Mouse (Mus musculus): Measurements from ENCODE around the gene Saa3.
"Not testable (repeated sequence)": the region's sequence is repeated elsewhere in the genome, so short reads cannot be mapped to it uniquely, and the experiment has no call there.

The Saa3 gene

DNA sequence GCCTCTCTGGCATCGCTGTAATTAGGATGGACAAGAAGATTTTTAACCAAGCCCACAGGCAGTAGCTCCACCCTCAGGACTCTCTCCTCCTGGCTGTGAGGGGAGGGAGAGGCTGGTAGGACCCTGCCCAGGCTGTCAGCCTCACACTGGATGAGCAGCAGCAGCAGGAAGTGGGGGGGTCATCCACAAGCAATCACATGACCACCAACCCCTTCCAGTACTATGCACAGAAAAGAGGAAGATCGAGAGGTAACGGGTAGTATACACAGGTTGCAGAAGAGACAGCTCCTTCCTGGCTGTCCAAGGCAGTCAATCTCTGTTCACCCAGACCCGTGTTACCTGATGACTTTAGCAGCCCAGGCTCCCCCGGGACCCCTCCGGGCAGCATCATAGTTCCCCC, 3.2 kb downstream of the Saa3 start:
- DNase-seq (ENCODE audit: low read depth, low spot score): no peak

DNA sequence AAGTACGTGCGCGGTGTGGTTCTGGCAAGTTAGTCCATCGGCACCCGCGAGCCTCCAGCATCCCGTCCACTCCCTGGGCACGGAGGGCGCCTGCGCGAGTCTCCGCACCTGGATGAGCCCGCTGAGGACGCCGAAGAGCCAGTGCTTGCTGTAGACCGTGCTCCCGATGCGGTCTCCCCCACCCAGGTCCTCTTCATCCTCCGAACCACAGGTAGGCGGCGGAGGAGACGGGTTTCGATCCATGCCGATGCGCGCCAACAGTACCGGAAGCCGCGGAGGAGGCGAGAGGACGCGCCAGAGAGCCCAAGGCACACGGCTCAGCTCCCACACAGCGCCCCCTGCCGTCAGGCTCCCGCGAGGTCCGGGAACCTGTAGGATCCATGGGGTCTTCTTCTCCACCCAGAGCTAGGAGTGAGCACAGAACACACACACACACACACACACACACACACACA, 5.1 kb downstream of the Saa3 start, which contains the start of gene Saal1:
Gene Saal1, minus strand, starts transcription at position 291 of the 455 bp plus-strand sequence.
- peak; percentile 68 for DNase-seq (ENCODE audit: low read depth, low spot score)

- DNase-seq (ENCODE audit: low read depth, low spot score): no peak
Observed at GRCm38 (mm10) chr7:46700521-46701025, 14.9 kb downstream of the Saa3 start.

GRCm38 (mm10) chr7:46696754-46697153, 18.7 kb downstream of the Saa3 start:
- no peak for DNase-seq (ENCODE audit: low read depth, low spot score)

DNA sequence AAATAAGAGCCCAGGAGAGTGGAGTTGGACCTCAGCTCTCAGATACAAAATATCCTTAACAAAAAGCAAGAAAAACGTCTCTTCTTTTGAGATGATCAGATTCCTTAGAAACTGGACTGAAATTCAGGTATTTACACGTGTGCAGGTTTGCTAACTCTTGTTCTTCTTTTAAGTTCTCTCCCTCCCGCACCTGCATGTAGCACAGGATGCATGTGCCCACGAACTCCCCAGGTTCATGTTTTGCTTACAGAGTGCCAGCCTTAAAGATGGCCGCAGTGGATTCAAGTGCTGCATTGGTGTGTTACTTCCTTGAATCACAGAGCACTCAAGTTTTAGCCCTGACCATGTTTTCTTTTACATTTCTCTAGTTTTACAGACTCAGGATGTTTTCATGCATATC, 28.7 kb downstream of the Saa3 start:
- DNase-seq (ENCODE audit: low read depth, low spot score): no peak

DNA sequence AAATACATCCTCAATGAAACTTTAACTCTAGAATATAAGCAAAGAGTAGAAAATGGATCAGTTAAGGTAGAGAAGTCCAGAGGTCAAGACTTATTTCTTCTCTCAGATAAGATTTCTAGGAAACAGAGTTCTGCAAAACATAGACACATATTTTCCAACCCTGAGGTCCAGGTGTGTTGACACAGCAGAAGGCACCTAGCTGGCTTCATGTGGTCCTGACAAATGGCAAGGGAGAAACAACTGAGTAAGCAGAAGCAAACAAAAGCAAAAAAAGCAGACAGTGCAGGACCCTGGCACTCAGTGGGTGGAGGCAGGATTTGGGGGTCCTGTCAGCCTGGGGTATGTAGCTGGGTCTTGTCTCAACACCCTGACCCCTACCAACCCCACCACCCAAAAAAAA, 34.8 kb downstream of the Saa3 start:
- no peak for DNase-seq (ENCODE audit: low read depth, low spot score)

DNA sequence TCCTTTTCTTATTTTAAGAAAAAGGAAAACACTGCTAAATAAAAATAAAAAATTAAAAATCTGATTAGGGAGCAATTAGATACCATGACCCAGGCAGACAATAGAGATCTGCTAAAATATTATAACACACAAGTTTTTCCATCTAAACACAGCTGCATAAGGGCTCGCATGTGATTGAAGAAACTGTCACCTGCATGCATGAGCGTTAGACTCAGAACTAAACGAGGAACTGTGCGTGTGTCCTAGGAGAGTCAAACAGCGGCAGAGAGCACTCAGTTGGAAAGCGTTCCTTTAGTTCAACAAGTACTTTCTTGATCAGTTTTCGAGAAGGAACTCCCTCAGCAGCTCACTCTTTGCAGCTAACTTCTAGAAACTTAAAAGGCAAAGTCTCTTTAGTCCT, 36.5 kb downstream of the Saa3 start:
- DNase-seq (ENCODE audit: low read depth, low spot score): not testable (repeated sequence)

- DNase-seq (ENCODE audit: low read depth, low spot score): no peak
Observed at GRCm38 (mm10) chr7:46678417-46678816, 37.1 kb downstream of the Saa3 start.

DNA sequence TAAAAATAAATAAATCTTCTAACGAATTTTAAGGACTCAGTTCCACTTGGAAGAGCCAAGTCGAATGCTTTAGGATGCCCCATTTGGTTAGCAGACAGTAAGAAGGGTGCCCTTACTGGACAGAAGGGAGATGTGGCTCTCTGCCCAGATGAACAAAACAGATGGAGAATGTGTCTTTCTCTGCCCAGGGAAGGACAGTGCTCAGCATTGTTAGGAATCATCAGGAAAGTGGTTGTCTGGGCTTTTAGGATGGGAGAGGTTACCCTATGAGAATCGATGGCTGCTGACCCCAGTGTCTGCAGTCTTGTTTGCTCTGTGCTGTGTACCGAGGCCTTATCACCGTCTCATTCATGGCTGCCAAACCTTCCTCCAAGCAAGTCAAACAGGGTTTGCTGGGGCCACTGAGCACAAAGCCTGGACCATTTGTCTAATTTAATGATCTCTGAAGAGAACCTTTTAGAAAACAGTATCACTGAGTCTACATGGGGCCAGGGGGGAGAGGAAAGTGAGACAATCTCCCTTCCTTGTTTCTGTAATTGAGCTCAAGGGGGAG, 38.6 kb downstream of the Saa3 start:
- no peak for DNase-seq (ENCODE audit: low read depth, low spot score)

GRCm38 (mm10) chr7:46675886-46676285, 39.6 kb downstream of the Saa3 start:
- no peak for DNase-seq (ENCODE audit: low read depth, low spot score)

DNA sequence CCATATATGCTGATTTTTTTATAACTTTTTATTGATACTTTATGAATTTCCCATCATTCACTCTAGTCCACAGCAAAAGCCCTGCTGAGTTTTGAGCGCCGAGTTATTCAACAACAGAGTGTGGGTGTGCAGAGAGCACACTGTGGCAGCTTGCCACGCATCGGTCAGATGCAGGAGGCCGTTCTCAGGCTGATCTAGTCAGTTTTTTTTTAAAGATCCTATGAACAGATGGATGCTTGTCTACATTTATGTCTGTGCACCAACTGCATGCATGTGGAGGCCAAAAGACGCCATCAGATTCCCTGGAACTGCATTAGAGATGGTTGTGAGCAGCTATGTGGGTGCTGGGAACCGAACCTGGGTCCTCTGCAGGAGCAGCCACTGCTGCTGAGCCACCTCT, 40.4 kb downstream of the Saa3 start:
- no peak for DNase-seq (ENCODE audit: low read depth, low spot score)

GRCm38 (mm10) chr7:46672160-46672672, 43.3 kb downstream of the Saa3 start, which contains the start of gene Tph1:
Tph1 (minus strand) TSS chr7:46672537.
- DNase-seq (ENCODE audit: low read depth, low spot score): peak; percentile 69

GRCm38 (mm10) chr7:46667256-46667655, 48.2 kb downstream of the Saa3 start:
- DNase-seq (ENCODE audit: low read depth, low spot score): no peak

DNA sequence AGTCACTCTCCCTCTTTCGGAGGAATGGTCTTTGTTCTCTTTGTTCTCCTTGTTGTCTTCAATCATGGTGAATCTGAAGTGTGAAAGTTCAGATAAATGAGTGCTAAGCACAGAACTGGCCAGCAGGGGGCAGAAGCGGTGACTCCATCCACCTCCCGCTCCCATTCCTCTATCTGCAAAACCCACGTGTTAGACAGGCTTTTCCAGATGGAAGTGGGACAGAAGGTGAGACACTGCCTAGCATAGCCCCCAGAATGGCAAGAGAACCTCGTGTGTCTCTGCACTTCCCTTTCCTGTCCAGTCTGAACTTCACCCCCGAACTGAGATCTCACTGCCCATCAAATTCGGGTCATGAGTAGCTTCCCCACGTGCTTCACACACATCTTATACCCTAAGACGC, 50.3 kb downstream of the Saa3 start:
- DNase-seq (ENCODE audit: low read depth, low spot score): no peak
